Mouse (Mus musculus) cortical plate, adult 2 months (tissue): ENCODE data around the gene Ocm. TPM values are rescaled to one million over a fixed set of nuclear protein-coding genes. Genes with fewer than 3 reads are reported as not detected.

Experiments used
- H3K27ac ChIP-seq: fragments of 200-500 bp; 2 replicates; pipeline ENCODE4 v1.5.1; 2012; ENCODE audit warnings: low read length, control low read depth, inconsistent platforms; ENCODE audit not compliant: insufficient read depth
- H3K4me1 ChIP-seq: fragments of 200-500 bp; 2 replicates; pipeline ENCODE4 v1.6.1; 2011; ENCODE audit warnings: low read length; ENCODE audit not compliant: control insufficient read depth, insufficient read depth
- H3K4me3 ChIP-seq: fragments of 200-500 bp; 2 replicates; pipeline ENCODE4 v1.5.1; 2011; ENCODE audit warnings: mild to moderate bottlenecking, low read length, control low read depth; ENCODE audit not compliant: insufficient read depth
- CTCF ChIP-seq: fragments of 200-500 bp; IDR thresholded peaks from 2 replicates; pipeline ENCODE4 v1.5.1; 2011; ENCODE audit warnings: mild to moderate bottlenecking, control low read depth, low read length; ENCODE audit not compliant: insufficient read depth; ENCODE audit errors: extremely low read depth
- POLR2A ChIP-seq: fragments of 200-500 bp; IDR thresholded peaks from 2 replicates; pipeline ENCODE4 v1.6.1; 2011; ENCODE audit warnings: mild to moderate bottlenecking, low read length, control low read depth; ENCODE audit not compliant: insufficient read depth; ENCODE audit errors: extremely low read depth
- polyA plus RNA-seq: library from polyadenylated mRNA; depleted of rRNA; stranded (reverse); fragments of >200 nt; gene quantifications from 2 replicates; pipeline ENCODE4 v1.2.3, GENCODE M21; 2012

Gene Ocm
- polyA plus RNA-seq, 1 experiment, result 1.8 TPM

GRCm38 (mm10) chr5:144043166-144043565 lies 16.7 kb upstream of the Ocm start:
- no peak overlapping the region for H3K27ac ChIP-seq

GRCm38 (mm10) chr5:144040720-144041364 lies 14.4 kb upstream of the Ocm start:
- no peaks in the 10 kb centered on the region for H3K4me1 ChIP-seq
- TF ChIP-seq CTCF (peak; percentile 97), POLR2A (no peak)
- H3K4me3 ChIP-seq, result no peak overlapping the region
- H3K27ac ChIP-seq, result no peak overlapping the region

More at GRCm38 (mm10) chr5:144043166-144043565, 16.7 kb upstream of the Ocm start:
- no peaks in the 10 kb centered on the region for H3K4me1 ChIP-seq
- TF ChIP-seq POLR2A (no peak), CTCF (no peak)
- no peak overlapping the region for H3K4me3 ChIP-seq

GRCm38 (mm10) chr5:144039886-144040285 lies 13.4 kb upstream of the Ocm start:
- H3K4me3 ChIP-seq, result no peak overlapping the region
- no peak overlapping the region for H3K27ac ChIP-seq
- no peak for TF ChIP-seq POLR2A
- no peaks in the 10 kb centered on the region for H3K4me1 ChIP-seq

- Histone ChIP-seq H3K4me1 (no peaks in the 10 kb centered on the region), H3K27ac (no peak overlapping the region), H3K4me3 (no peak overlapping the region)
- TF ChIP-seq CTCF (no peak), POLR2A (no peak)
Observed at GRCm38 (mm10) chr5:144039156-144039675, 12.7 kb upstream of the Ocm start.

GRCm38 (mm10) chr5:144036952-144037351 lies 10.5 kb upstream of the Ocm start:
- Histone ChIP-seq H3K4me1 (peaks cover 1% of the 10 kb centered on the region), H3K4me3 (peak overlapping the region; percentile 34), H3K27ac (no peak overlapping the region)
- no peak for TF ChIP-seq CTCF
- 0 out of 2 replicates have a peak, but pooled peaks have one; percentile 26 for TF ChIP-seq POLR2A

- Histone ChIP-seq H3K4me1 (peaks cover 1% of the 10 kb centered on the region), H3K27ac (no peak overlapping the region), H3K4me3 (no peak overlapping the region)
- no peak for TF ChIP-seq POLR2A
- no peak for TF ChIP-seq CTCF
Observed at GRCm38 (mm10) chr5:144034567-144034966, 8.1 kb upstream of the Ocm start.

- no peak overlapping the region for H3K4me3 ChIP-seq
- no peak overlapping the region for H3K27ac ChIP-seq
- no peak for TF ChIP-seq POLR2A
- TF ChIP-seq CTCF, result no peak
- peaks cover 1% of the 10 kb centered on the region for H3K4me1 ChIP-seq
Observed at GRCm38 (mm10) chr5:144032491-144032890, 6.0 kb upstream of the Ocm start.

- Histone ChIP-seq H3K4me1 (no peaks in the 10 kb centered on the region; the same call in 1 of the 2 replicates), H3K27ac (no peak overlapping the region), H3K4me3 (no peak overlapping the region)
- TF ChIP-seq CTCF, result no peak
- no peak for TF ChIP-seq POLR2A
Observed at GRCm38 (mm10) chr5:144015845-144016244, 10.6 kb downstream of the Ocm start.

GRCm38 (mm10) chr5:144015312-144015650 lies 11.2 kb downstream of the Ocm start:
- Histone ChIP-seq H3K27ac (no peak overlapping the region), H3K4me3 (peak overlapping the region; percentile 85), H3K4me1 (no peaks in the 10 kb centered on the region; the same call in 1 of the 2 replicates)
- TF ChIP-seq CTCF (no peak), POLR2A (no peak)
